Mouse (Mus musculus): Measurements from ENCODE around the gene Nccrp1. TPM values are rescaled to one million over a fixed set of nuclear protein-coding genes. Genes with fewer than 3 reads are reported as not detected.
"Not testable (repeated sequence)": the region's sequence is repeated elsewhere in the genome, so short reads cannot be mapped to it uniquely, and the experiment has no call there.

Gene Nccrp1
- polyA plus RNA-seq, 1 experiment from 2014 or later: 0.09 TPM

GRCm38 (mm10) chr7:28545048-28545890 is 1.8 kb downstream of the Nccrp1 start:
- H3K4me3 ChIP-seq (ENCODE audit: low read length): no peak overlapping the region
- peak overlapping the region; percentile 49; the same call in 1 of the 2 replicates for H3K4me2 ChIP-seq (ENCODE audit: low read depth, low read length)

GRCm38 (mm10) chr7:28544051-28544601 is 2.9 kb downstream of the Nccrp1 start:
- Histone ChIP-seq H3K27ac (ENCODE audit: low read length) (no peak overlapping the region), H3K9ac (ENCODE audit: low read depth, low read length) (peak overlapping the region; percentile 53), H3K4me1 (ENCODE audit: control insufficient read depth, insufficient read depth, low read length) (peaks cover 20% of the 10 kb centered on the region), H3K27me3 (replicated peaks; ENCODE audit: control insufficient read depth, insufficient read depth, low read length) (peaks cover 26% of the 10 kb centered on the region), H3K9me3 (ENCODE audit: control insufficient read depth, low read length) (no peaks in the 10 kb centered on the region), H3K4me2 (ENCODE audit: low read depth, low read length) (peak overlapping the region; percentile 49), H3K4me3 (ENCODE audit: low read length) (peak overlapping the region; percentile 33), H3K36me3 (ENCODE audit: control insufficient read depth, insufficient read depth, low read length) (no peaks in the 10 kb centered on the region)
- WGBS: 6% methylated on average over 25 of the region's 27 CpGs
- ATAC-seq: peak; percentile 67

More at GRCm38 (mm10) chr7:28545048-28545890, 1.8 kb downstream of the Nccrp1 start:
- Histone ChIP-seq H3K36me3 (ENCODE audit: control insufficient read depth, insufficient read depth, low read length) (no peaks in the 10 kb centered on the region), H3K9ac (ENCODE audit: low read depth, low read length) (no peak overlapping the region), H3K9me3 (ENCODE audit: control insufficient read depth, low read length) (no peaks in the 10 kb centered on the region; the same call in 1 of the 2 replicates), H3K4me1 (ENCODE audit: control insufficient read depth, insufficient read depth, low read length) (peaks cover 20% of the 10 kb centered on the region), H3K27ac (ENCODE audit: low read length) (no peak overlapping the region), H3K27me3 (replicated peaks; ENCODE audit: control insufficient read depth, insufficient read depth, low read length) (peaks cover 26% of the 10 kb centered on the region)
- ATAC-seq: peak; percentile 49
- WGBS: 28% methylated on average over 14 of the region's 14 CpGs

GRCm38 (mm10) chr7:28540526-28540925 is 6.5 kb downstream of the Nccrp1 start, which contains the start of gene Sycn:
Gene Sycn, plus strand, starts transcription at chr7:28540885.
- H3K27ac ChIP-seq (ENCODE audit: low read length): peak within 1 kb of the TSS; percentile 36; the same call in 1 of the 2 replicates
- H3K4me3 ChIP-seq (ENCODE audit: low read length): no peak within 1 kb of the TSS
- 47% methylated on average over 4 of the region's 4 CpGs for WGBS
- H3K36me3 ChIP-seq (ENCODE audit: control insufficient read depth, insufficient read depth, low read length): no peaks in the 10 kb centered on the region
- ATAC-seq: peak; percentile 70
- H3K27me3 ChIP-seq (replicated peaks; ENCODE audit: control insufficient read depth, insufficient read depth, low read length): peaks cover 7% of the 10 kb centered on the region
- peaks cover 8% of the 10 kb centered on the region; the same call in 1 of the 2 replicates for H3K4me1 ChIP-seq (ENCODE audit: control insufficient read depth, insufficient read depth, low read length)
- no peak within 1 kb of the TSS for H3K9ac ChIP-seq (ENCODE audit: low read depth, low read length)
- no peak within 1 kb of the TSS for H3K4me2 ChIP-seq (ENCODE audit: low read depth, low read length)
- no peaks in the 10 kb centered on the region for H3K9me3 ChIP-seq (ENCODE audit: control insufficient read depth, low read length)

DNA sequence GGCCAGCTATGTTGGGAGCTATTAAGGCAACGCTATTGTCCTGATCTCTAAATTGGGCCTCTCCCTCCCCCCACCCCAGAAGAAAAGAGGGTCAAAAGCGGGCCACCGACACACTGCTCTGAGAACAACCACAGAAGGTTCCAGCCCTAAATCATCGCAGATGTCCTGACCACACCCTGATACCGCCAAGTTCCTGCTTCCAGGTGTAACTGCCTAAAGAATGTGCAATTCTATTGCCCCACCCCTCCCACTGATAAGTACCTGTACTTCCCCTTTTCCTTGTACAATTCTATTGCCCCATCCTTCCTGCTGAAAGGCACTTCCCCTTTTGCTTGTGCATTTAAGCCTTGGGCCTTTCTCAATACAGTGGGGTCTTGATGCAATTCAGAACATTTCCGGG is 8.2 kb downstream of the Nccrp1 start:
- not testable (repeated sequence) for H3K4me3 ChIP-seq (ENCODE audit: low read length); H3K4me1 ChIP-seq (ENCODE audit: control insufficient read depth, insufficient read depth, low read length); H3K9ac ChIP-seq (ENCODE audit: low read depth, low read length); H3K27me3 ChIP-seq (replicated peaks; ENCODE audit: control insufficient read depth, insufficient read depth, low read length); H3K9me3 ChIP-seq (ENCODE audit: control insufficient read depth, low read length); H3K27ac ChIP-seq (ENCODE audit: low read length); H3K4me2 ChIP-seq (ENCODE audit: low read depth, low read length); ATAC-seq; H3K36me3 ChIP-seq (ENCODE audit: control insufficient read depth, insufficient read depth, low read length)
- WGBS: 88% methylated on average over 6 of the region's 6 CpGs

GRCm38 (mm10) chr7:28532005-28532404 is 15.0 kb downstream of the Nccrp1 start:
- Histone ChIP-seq H3K4me3 (ENCODE audit: low read length) (no peak overlapping the region), H3K27me3 (replicated peaks; ENCODE audit: control insufficient read depth, insufficient read depth, low read length) (no peaks in the 10 kb centered on the region), H3K4me2 (ENCODE audit: low read depth, low read length) (no peak overlapping the region), H3K9ac (ENCODE audit: low read depth, low read length) (no peak overlapping the region), H3K27ac (ENCODE audit: low read length) (no peak overlapping the region), H3K4me1 (ENCODE audit: control insufficient read depth, insufficient read depth, low read length) (no peaks in the 10 kb centered on the region), H3K9me3 (ENCODE audit: control insufficient read depth, low read length) (no peaks in the 10 kb centered on the region), H3K36me3 (ENCODE audit: control insufficient read depth, insufficient read depth, low read length) (no peaks in the 10 kb centered on the region)
- ATAC-seq: no peak
- 74% methylated on average over 8 of the region's 8 CpGs for WGBS

GRCm38 (mm10) chr7:28527922-28528719 is 18.9 kb downstream of the Nccrp1 start:
- no peak overlapping the region for H3K4me2 ChIP-seq (ENCODE audit: low read depth, low read length)
- H3K4me1 ChIP-seq (ENCODE audit: control insufficient read depth, insufficient read depth, low read length): no peaks in the 10 kb centered on the region

DNA sequence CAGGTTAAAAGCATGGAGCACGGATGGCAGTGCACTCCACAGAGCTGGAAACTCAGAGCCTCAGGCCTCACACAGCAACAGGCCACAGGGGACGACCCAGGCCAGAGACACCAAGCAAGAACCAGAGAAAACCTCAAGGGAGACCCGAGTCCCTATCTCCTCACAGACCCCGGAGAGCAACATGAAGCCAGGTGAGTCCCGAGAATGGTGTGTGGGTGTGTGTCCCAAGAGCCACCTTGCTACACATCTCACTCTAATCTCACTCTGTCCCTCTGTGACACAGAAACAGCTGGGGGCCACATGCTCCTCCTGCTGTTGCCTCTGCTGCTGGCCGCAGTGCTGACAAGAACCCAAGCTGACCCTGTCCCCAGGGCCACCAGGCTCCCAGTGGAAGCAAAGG is 24.5 kb downstream of the Nccrp1 start, which contains the start of gene Ifnl3:
Gene Ifnl3, plus strand, starts transcription at position 301 of the 400 bp plus-strand sequence.
- H3K9me3 ChIP-seq (ENCODE audit: control insufficient read depth, low read length); H3K9ac ChIP-seq (ENCODE audit: low read depth, low read length); H3K27me3 ChIP-seq (replicated peaks; ENCODE audit: control insufficient read depth, insufficient read depth, low read length); H3K36me3 ChIP-seq (ENCODE audit: control insufficient read depth, insufficient read depth, low read length); H3K4me3 ChIP-seq (ENCODE audit: low read length); H3K27ac ChIP-seq (ENCODE audit: low read length); H3K4me1 ChIP-seq (ENCODE audit: control insufficient read depth, insufficient read depth, low read length); ATAC-seq; H3K4me2 ChIP-seq (ENCODE audit: low read depth, low read length): not testable (repeated sequence)
- WGBS: 70% methylated on average over 5 of the region's 6 CpGs

More at GRCm38 (mm10) chr7:28527922-28528719, 18.9 kb downstream of the Nccrp1 start:
- no peaks in the 10 kb centered on the region for H3K27me3 ChIP-seq (replicated peaks; ENCODE audit: control insufficient read depth, insufficient read depth, low read length)
- 7% methylated on average over 19 of the region's 19 CpGs for whole genome bisulfite sequencing
- H3K4me3 ChIP-seq (ENCODE audit: low read length): no peak overlapping the region
- no peaks in the 10 kb centered on the region for H3K9me3 ChIP-seq (ENCODE audit: control insufficient read depth, low read length)
- peak; percentile 84 for ATAC-seq
- H3K27ac ChIP-seq (ENCODE audit: low read length): no peak overlapping the region
- H3K9ac ChIP-seq (ENCODE audit: low read depth, low read length): no peak overlapping the region
- no peaks in the 10 kb centered on the region for H3K36me3 ChIP-seq (ENCODE audit: control insufficient read depth, insufficient read depth, low read length)

- H3K27me3 ChIP-seq (replicated peaks; ENCODE audit: control insufficient read depth, insufficient read depth, low read length): no peaks in the 10 kb centered on the region
- WGBS: 64% methylated on average over 8 of the region's 8 CpGs
These were observed 35.6 kb downstream of the Nccrp1 start for GRCm38 (mm10) chr7:28511441-28511840.

DNA sequence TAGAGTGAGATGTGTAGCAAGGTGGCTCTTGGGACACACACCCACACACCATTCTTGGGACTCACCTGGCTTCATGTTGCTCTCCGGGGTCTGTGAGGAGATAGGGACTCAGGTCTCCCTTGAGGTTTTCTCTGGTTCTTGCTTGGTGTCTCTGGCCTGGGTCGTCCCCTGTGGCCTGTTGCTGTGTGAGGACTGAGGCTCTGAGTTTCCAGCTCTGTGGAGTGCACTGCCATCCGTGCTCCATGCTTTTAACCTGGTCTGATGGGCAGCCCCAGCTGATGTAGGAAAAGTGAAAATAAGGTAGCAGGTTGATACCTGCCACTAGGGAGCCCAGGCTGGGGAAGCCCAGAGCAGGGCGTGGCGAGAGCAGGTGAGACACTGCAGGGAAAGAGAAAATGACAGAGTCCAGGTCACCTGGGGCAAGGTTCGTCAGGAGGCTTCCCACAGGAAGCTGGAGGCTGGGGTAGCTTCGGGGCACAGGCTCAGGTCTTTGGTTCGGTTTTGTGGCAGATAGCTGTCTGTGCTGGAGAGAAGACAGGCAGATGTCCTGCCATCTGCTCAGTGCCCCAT is 36.6 kb downstream of the Nccrp1 start, which contains the start of gene Ifnl2:
Gene Ifnl2, minus strand, starts transcription at position 51 of the 570 bp plus-strand sequence.
- 59% methylated on average over 8 of the region's 8 CpGs for WGBS
- H3K4me1 ChIP-seq (ENCODE audit: control insufficient read depth, insufficient read depth, low read length); H3K4me3 ChIP-seq (ENCODE audit: low read length); H3K36me3 ChIP-seq (ENCODE audit: control insufficient read depth, insufficient read depth, low read length); H3K27ac ChIP-seq (ENCODE audit: low read length); H3K9me3 ChIP-seq (ENCODE audit: control insufficient read depth, low read length); H3K27me3 ChIP-seq (replicated peaks; ENCODE audit: control insufficient read depth, insufficient read depth, low read length); H3K9ac ChIP-seq (ENCODE audit: low read depth, low read length); H3K4me2 ChIP-seq (ENCODE audit: low read depth, low read length): not testable (repeated sequence)
- peak; percentile 71; the same call in 1 of the 2 replicates for ATAC-seq

More at GRCm38 (mm10) chr7:28511441-28511840, 35.6 kb downstream of the Nccrp1 start:
- ATAC-seq: no peak
- Histone ChIP-seq H3K4me2 (ENCODE audit: low read depth, low read length) (no peak overlapping the region), H3K4me1 (ENCODE audit: control insufficient read depth, insufficient read depth, low read length) (no peaks in the 10 kb centered on the region), H3K36me3 (ENCODE audit: control insufficient read depth, insufficient read depth, low read length) (no peaks in the 10 kb centered on the region), H3K4me3 (ENCODE audit: low read length) (no peak overlapping the region), H3K9ac (ENCODE audit: low read depth, low read length) (no peak overlapping the region), H3K27ac (ENCODE audit: low read length) (no peak overlapping the region), H3K9me3 (ENCODE audit: control insufficient read depth, low read length) (no peaks in the 10 kb centered on the region)
